Mouse (Mus musculus) cortical plate, adult 2 months (tissue): ENCODE data around the gene Wdr35.

Experiments used
- CTCF ChIP-seq: fragments of 200-500 bp; IDR thresholded peaks from 2 replicates; pipeline ENCODE4 v1.5.1; 2011; ENCODE audit warnings: mild to moderate bottlenecking, control low read depth, low read length; ENCODE audit not compliant: insufficient read depth; ENCODE audit errors: extremely low read depth
- POLR2A ChIP-seq: fragments of 200-500 bp; IDR thresholded peaks from 2 replicates; pipeline ENCODE4 v1.6.1; 2011; ENCODE audit warnings: mild to moderate bottlenecking, low read length, control low read depth; ENCODE audit not compliant: insufficient read depth; ENCODE audit errors: extremely low read depth

- TF ChIP-seq POLR2A (no peak), CTCF (no peak)
Observed at GRCm38 (mm10) chr12:8953136-8953535, 20.6 kb upstream of the Wdr35 start.
